Mouse (Mus musculus) adrenal gland, postnatal 4 days (tissue): Measurements from ENCODE around the gene Dnajb1. TPM values are rescaled to one million over a fixed set of nuclear protein-coding genes. Genes with fewer than 3 reads are reported as not detected.
"Not testable (repeated sequence)": the region's sequence is repeated elsewhere in the genome, so short reads cannot be mapped to it uniquely, and the experiment has no call there.

Source experiments
- DNase-seq, 2 experiments: peaks; one replicate each; pipeline ENCODE4 v3.0.0; 2021 to 2022; ENCODE audit warnings: low spot score in 2 of 2, mixed read lengths in 2 of 2
- total RNA-seq, 2 experiments: library from RNA; stranded (reverse); gene quantifications; 2 replicates each; pipeline ENCODE4 v1.2.3; 2021

Dnajb1 gene
- total RNA-seq, 2 experiments from 2014 or later: 29.4 to 29.9 TPM

DNA sequence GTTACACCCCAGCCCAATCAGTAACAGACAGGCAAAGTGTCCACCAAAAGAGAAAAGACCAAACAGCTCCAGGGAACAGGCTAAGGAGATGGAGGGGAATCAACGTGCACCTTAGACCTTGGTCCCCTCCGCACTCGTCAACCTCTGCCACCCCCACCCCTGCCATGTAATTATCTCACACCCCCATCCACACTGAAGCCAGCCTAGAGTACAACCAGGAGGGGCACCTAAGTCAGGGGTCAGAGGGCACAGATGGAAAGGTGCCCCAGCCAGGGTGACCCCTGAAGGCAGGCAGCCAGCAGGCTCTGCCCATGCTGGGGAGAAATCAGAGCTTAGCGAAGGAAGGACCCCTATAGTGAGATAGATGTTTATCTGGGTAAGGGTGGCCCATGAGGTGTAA, 31.1 kb upstream of the Dnajb1 start:
- no peak for DNase-seq

DNA sequence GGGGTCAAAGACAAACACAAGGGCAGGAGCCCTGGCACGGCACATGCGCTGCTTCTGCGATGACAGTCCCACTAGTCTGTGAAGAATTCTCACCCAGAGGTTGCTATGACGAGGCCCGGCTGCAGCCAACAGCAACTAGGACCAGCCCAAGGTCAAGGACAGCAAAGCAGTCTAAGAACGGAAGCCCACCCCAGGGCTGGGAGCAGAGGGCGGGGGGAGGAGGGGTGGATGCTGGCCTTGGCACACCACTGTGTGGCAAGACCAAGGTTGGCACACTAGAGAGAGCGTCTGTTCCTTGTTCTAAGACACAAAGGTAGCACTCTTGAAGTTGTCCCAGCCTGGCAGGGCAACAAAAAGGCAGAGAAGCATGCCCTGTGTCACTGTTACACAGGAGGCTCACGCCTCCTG, 30.6 kb upstream of the Dnajb1 start:
- peak; percentile 39 to 70 for DNase-seq

DNA sequence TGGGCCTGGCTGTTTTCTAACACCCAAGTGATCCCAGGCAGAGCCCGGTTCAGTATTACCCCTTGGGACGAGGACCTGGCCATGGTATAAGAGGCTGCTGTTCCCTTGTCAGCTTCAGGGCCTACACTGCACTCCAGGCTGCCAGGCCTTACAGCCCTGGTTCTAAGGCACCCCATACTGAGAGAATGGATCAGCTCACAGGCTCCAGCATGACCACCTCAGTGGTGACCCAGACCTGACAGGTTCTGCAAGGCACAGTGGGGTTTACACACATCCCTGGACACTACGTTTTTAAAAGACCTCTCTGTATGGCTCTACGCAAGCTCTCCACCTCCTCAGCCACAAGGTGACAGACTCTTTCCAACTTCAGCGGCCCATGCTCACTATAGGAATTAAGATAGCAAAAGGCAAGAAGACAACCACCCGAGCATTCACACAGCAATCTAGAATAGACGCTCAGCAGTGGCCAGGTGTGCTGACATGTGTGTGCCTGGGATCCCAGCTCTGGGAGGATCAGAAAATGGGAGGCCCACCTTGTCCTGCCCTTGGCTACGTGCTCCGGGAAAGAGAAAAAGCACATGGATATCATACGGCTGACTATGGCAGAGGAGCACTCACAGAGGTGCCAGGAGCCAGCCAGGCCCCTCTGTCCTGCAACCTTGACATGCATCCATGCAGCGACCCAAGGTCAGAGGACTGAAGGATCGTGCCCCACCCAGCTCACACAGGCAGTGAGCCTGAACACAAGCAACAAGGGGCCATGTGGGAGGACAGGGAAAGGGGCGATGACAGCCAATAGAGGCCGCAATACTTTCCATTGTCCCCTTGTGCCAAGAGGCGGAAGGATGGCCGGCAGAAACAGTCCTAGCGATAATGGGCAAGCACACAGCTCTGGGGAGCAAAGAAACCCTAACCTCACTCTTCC, 29.6 kb upstream of the Dnajb1 start:
- DNase-seq: peak in 1 of 2 experiments; percentile 3

DNA sequence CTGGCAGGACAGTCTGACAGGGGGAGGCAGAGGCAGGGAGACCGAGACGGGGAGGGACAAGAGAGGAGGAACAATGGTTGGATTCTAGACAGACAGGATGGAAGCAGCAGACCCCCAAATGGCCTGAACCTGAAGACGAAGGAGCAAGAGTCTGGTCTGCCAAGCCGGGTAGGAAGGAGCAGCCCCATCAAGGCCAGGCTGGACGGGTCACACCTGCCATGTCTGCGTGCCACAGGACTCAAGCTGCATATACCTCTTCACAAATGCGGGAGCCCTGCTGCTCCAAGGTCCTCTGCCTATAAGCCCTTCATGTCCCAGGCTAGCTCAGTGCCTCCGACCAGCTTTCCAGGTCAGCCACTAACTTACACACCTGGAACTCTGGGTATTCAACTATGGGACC, 28.3 kb upstream of the Dnajb1 start:
- peak in 1 of 2 experiments; percentile 1 for DNase-seq

DNA sequence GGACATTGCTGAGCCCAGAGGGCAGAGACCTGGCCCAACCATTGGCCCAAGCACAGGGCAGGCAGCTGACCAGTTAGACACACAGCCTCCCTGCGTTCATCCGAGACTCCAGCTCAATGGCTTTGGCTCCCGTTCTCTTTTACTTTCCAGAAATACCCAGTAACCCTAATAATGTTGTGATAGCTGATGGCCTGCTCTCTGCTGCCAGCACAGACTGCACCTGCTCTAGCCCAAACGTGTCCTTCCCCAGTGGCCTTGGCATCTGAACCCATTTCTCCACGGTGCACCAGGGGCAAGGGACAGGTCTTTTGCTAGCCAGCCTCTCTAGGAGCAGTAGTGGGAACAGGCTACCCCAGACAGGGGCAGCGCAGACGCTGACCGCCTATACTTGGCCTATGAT, 27.2 kb upstream of the Dnajb1 start:
- no peak for DNase-seq

DNA sequence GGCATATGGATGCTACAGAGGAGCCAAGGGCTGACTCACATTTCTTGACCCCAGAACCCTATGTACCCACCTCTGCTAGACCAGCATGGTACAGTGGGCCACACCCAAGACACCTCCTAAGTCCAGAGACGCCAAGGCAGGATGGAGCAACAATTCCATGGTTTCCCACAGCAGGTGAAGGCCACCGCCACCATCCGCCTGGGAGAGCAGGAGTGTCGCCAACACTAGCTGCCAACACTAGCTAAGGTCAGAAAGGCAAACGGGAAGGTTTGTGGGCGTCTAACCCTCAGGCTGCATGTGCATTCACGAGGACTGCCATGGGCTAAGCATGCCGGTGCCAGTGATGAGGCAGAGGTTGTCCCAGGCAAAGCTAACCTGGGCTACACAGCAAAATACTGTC, 25.8 kb upstream of the Dnajb1 start:
- DNase-seq: no peak

DNA sequence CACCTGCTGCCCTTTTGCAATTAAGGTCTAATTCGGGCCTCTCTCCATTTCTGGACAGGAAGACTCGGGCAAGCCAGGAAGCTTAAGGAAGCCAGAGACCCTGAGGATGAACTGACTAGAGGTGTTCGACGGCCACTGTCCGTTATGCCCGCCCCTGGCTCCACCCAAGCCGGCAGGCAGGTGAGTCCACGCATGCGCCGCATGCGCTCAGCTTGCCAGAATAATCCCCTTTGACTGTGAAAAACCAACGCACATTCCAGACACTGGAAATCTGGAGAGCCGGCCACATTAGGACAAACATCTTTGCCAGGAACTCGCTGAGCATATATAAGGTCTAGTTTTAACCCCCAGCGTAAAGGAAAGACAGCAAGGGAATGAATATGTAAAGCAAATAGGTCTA, 24.8 kb upstream of the Dnajb1 start:
- no peak for DNase-seq

DNA sequence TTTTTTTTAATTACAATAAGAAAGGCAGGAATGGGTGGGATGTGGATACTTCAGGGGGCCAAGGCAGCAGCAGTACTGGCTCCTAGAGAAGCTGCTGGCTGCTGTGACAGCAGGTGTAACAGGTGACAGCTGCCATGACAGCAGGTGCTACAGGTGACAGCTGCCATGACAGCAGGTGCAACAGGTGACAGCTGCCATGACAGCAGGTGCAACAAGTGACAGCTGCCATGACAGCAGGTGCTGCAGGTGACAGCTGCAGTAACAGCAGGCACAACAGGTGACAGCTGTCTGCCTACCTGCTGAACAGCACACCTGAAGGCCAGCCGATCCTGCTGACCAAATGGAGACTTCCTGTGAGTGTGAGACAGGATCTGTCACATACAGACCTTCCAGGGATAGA, 23.2 kb upstream of the Dnajb1 start:
- no peak for DNase-seq

DNA sequence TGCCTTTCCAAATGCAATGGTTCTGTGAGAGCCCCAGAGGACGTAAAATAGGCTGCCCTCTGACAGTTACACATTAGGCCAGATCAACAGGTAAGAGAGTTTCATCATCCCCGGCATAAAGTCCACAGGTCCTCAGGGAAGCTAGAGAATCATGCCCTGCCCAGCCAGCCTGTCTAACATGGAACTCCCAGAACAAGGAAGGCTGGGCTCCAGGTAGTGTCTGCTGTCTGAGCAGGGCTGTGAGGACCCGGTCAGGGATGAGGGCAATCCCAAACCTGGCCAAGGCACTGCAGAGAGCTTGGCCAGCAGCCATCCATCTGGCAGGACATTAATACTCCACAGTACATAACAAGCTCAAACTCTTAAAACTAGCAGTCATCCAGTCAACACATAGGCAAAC, 22.7 kb upstream of the Dnajb1 start:
- DNase-seq: no peak

DNA sequence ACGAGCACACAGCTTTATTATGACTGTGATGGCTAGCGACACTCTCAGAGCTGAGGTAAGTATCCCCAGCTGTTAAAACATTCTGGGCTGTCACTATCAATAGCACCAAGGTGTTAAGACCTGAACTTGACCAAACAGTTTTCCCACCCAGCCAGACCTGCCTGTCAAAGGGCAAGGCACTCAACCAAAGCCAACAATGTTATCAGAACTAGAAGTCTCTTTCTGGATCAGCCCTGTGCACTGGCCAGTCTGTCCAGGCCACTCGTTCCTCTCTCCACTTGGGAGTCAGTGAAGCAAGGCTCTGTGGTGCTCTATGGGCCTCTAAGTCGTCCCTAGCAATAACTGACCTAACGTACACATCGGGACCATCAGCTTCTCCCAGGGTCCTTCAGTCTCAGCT, 20.3 kb upstream of the Dnajb1 start:
- DNase-seq: no peak

DNA sequence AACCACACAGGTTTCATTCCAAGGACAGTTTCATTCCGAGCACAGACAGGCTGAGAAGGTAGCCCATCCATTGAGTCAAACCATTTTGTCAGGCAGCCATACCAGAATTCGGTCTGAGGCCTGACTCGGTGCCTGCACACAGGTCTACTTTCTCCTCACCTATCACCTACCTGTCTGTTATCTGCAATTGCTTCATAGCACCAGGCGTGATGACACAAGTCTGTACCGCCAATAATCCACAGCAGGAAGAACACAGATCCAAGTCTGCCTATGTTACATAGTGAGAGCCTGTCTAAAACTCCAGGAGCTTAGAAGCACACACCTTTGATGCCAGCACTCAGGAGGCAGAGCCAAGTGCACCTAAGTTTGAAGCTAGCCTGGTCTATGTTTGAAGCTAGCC, 19.1 kb upstream of the Dnajb1 start:
- DNase-seq: no peak

DNA sequence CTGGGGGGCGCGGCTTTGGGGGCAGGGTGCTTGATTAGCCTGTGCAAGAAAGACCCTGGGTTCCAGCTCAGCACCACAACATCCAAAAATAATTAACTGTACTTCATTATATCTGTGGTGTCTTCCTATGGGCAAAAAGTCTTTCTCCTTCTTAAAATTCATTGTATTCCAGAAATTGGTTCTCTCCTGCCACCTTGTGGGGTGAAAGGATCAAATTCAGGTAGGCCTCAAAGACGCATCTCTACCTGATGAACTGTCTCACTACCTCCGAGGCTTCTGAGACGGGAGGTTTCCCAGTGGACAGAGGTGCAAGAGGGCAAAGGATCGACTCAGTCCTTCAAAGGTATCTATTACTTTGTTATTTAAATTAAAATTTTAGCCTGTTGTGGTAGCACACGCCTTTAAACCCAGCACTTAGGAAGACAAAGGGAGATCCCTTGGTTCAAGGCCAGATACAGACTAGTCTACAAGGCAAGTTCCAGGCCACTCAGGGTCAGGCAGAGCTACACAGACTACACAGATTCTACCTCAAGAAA, 17.4 kb upstream of the Dnajb1 start:
- no peak for DNase-seq

DNA sequence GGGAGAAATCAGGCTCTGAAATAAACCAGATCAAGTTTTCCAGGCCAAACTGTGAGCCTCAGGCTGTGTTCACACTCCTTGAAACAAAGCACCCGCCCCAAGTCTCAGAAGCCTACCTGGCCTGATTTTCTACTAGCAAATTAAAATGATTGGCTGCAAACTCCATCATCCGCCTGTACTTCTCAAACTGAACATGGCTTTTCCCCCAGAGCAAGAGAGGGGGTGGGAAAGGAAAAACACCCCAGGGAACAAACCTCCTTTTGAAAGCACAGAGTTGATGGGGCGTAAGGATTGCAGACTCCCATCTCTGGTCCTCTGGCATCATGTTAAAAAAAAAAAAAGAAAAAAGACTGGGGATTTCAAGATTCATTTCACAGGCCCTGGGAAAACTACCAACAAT, 15.3 kb upstream of the Dnajb1 start:
- DNase-seq: no peak

DNA sequence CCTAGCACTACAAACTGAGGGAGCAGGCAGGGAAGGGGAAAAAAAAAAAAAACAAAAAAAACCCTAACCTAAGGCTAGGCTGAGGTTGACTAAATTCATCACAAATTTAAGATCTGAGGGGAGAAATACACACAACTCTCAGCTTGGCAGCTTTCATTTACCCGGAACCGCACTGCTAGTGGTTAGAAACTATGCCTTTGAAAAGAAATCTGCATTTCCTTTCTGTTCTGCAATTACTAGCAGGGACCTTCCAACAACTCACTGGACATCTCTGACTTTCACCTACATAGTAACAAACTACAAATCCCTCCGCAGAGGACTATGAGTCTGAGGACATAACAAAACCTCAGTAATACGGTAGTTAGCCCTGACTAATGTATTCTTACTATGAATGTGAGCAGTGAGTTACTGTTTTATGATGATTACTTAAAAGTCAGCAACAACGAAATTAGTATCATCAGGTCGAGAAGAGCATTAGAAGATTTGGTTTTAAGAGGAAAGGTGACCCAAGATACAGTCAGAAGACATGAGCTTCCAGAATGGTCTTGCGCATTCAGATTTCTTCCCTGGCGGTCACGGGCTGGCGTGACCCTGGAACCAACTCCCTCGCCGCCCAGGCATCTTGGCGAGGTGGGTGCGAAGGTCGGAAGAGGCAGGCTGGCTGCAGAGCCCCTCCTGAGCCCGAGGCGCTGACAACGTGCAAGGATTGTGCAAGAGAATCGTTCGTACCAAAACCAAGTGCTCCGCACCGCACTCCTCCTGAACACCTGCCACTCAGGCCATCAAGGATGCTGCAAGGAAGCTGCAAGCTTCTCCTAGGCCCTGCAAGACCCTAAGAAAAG, 14.4 kb upstream of the Dnajb1 start:
- DNase-seq: no peak

DNA sequence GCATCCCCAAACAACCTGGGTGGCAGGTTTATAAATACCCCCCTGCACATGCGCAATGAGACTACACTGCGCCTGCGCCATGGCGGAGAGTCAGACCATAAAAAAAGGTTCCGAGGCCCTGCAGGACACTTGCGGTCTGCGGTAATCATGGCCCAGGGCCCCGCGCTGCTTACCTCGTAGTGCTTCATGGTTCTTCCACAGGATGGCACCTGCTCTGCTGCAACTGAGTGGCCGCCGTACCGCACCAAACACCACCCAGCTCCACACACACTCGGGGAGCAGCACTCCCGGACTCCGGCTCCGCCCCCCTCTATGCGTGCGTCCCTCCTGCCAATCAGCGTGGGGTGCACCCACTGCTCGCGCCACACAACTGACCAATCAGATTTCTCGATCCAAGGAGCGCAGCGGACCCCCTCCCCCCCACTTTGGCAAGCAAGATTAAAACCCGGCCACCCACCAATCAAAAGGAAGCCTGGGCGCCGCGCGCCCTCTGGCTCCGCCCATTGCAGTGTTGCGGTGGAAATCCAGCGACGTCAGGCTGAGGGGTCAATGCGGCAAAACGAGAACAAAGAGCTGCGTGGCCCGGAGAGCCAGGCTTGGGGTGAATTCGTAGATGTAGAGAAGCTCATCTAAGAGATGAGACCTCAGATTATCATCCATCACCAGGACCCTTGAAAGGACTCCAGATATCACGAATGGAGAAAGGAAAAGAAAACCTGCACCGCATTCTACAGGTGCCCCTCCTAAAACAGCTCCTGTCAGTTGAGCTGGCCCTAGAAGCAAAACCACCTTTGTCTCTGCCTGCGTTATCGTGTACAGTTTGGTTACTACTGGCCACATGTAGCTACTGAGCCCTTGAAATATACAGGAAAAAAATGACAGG, 13.6 kb upstream of the Dnajb1 start:
- DNase-seq: peak; percentile 92 to 96

DNA sequence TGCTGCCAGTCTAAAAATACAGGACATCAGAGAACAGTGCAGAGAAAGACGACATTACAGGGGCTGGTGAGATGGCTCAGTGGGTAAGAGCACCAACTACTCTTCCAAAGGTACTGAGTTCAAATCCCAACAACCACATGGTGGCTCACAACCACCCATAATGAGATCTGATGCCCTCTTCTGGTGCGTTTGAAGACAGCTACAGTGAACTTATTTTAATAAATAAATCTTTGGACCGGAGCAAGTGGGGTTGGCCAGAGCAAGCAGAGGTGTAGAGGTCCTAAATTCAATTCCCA, 13.0 kb upstream of the Dnajb1 start:
- DNase-seq: not testable (repeated sequence)

DNA sequence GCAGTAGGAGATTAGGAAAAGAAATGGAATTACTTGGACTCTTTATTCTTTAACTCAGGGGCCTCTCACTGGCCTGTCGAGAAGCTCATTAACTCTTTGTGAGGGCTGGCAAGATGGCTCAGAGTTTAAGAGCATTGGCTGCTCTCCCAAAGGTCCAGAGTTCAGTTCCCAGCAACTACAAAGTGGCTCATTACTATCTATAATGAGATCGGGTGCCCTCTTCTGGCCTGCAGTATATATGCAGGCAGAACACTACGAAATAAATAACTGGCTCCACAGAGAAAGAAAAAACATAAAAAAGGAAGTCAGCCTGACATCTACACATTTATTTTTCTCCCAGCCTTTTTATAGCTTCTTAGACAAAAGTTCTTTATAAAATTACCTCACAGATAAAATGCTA, 11.6 kb upstream of the Dnajb1 start:
- no peak for DNase-seq

DNA sequence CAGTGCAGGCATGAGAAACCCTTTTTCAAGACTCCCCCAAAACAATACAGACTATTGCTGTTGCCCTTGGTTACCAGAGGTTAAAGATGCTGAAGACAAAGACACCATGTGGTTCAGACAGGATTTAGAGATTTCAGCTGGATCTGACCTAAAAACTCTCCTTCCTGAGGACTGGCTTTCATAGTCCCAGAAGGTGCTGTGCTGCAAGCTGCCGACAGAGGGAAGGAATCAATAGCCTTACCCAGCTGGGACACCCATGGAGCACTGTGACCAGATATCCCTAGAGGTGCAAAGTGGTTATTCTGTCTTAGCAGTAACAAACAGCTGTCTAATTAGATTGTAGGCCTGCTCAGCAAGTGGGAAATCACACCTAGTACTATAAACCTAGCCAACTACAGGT, 9.8 kb upstream of the Dnajb1 start:
- DNase-seq: no peak

DNA sequence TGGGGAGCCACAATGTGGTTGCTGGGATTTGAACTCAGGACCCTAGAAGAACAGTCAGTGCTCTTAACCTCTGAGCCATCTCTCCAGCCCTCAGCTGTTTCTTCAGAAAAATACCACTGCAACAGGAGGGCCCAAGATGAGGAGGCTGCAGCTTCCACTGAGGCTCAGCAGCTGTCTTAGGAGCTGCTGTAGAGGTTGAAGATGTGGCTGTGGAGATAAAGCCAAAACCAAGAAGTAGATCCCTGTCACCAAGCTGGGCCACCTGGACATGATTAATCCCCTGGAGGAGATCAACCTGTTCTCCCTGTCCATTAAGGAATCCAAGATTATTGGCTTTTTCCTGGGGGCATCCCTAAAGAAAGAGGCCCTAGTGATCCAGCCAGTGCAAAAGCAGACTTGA, 8.2 kb upstream of the Dnajb1 start:
- DNase-seq: no peak

DNA sequence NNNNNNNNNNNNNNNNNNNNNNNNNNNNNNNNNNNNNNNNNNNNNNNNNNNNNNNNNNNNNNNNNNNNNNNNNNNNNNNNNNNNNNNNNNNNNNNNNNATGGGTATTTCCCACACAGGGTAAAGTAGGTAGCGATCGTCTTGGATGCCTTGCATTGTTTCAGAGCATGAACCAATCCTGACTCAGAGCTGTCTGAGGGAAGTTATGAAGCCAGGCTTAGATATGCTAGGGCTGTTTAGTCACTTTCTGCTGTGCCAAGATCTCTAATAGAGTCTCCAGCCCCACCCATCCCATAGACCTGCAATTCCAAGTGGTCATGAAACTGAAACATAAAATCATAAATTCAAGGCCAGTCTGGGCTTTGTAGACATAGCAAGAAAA, 5.4 kb upstream of the Dnajb1 start:
- DNase-seq: no peak

DNA sequence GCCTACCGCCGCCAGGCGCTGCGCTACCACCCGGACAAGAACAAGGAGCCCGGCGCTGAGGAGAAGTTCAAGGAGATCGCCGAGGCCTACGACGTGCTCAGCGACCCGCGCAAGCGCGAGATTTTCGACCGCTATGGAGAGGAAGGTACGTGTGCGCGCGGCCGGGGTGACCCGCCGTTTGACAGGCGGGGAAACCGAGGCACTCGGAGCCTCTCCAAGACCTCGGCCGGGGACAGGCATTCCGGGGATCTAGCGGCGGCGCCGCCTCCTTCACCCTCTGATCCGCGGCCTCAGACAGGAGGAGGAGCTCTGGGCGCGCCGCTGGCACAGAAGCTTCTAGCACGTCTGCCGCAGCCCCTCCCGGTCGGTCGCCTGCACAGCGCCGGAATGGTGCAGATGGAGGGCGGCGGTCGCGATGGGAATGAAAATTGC, 421 bp downstream of the Dnajb1 start:
- peak; percentile 60 to 68 for DNase-seq
